Mouse (Mus musculus): Measurements from ENCODE around the gene Fam161a. TPM values are rescaled to one million over a fixed set of nuclear protein-coding genes. Genes with fewer than 3 reads are reported as not detected.

The Fam161a gene
- polyA plus RNA-seq, 1 experiment: 0.41 TPM

GRCm38 (mm10) chr11:22979221-22979620 lies 28.1 kb upstream of the Fam161a start:
- DNase-seq (ENCODE audit: low read depth in 1 of 2, low spot score in 2 of 2): no peak
- Histone ChIP-seq H3K27me3 (ENCODE audit: control insufficient read depth, insufficient read depth, low read length) (no peaks in the 10 kb centered on the region), H3K4me3 (ENCODE audit: extremely low read depth, insufficient read depth, insufficient read length) (no peak overlapping the region), H3K36me3 (ENCODE audit: control insufficient read depth, insufficient read depth, low read length) (peaks cover 2% of the 10 kb centered on the region; the same call in 1 of the 2 replicates), H3K4me1 (ENCODE audit: control insufficient read depth, insufficient read depth, insufficient read length) (peaks cover 7% of the 10 kb centered on the region; the same call in 1 of the 2 replicates), H3K27ac (ENCODE audit: insufficient read depth, low read length) (no peak overlapping the region)
- WGBS: 77% methylated on average over 1 of the region's 1 CpGs
- TF ChIP-seq POLR2A (IDR thresholded peaks at IDR 0.05; ENCODE audit: low read depth, low read length): no peak
- TF ChIP-seq CTCF (IDR thresholded peaks at IDR 0.05; ENCODE audit: extremely low read depth, insufficient read depth, insufficient read length, insufficient replicate concordance): no peak

GRCm38 (mm10) chr11:22981041-22981440 lies 26.3 kb upstream of the Fam161a start:
- WGBS: 30% methylated on average over 4 of the region's 4 CpGs

GRCm38 (mm10) chr11:22981543-22981950 lies 25.8 kb upstream of the Fam161a start:
- no peak for DNase-seq (ENCODE audit: low read depth in 1 of 2, low spot score in 2 of 2)
- Histone ChIP-seq H3K36me3 (ENCODE audit: control insufficient read depth, insufficient read depth, low read length) (peaks cover 2% of the 10 kb centered on the region; the same call in 1 of the 2 replicates), H3K4me3 (ENCODE audit: extremely low read depth, insufficient read depth, insufficient read length) (peak overlapping the region; percentile 95), H3K27me3 (ENCODE audit: control insufficient read depth, insufficient read depth, low read length) (no peaks in the 10 kb centered on the region), H3K27ac (ENCODE audit: insufficient read depth, low read length) (peak overlapping the region; percentile 96), H3K4me1 (ENCODE audit: control insufficient read depth, insufficient read depth, insufficient read length) (peaks cover 5% of the 10 kb centered on the region; the same call in 1 of the 2 replicates)
- 4% methylated on average over 12 of the region's 12 CpGs for WGBS
- TF ChIP-seq CTCF (IDR thresholded peaks at IDR 0.05; ENCODE audit: extremely low read depth, insufficient read depth, insufficient read length, insufficient replicate concordance) (no peak), POLR2A (IDR thresholded peaks at IDR 0.05; ENCODE audit: low read depth, low read length) (no peak)

More at GRCm38 (mm10) chr11:22981041-22981440, 26.3 kb upstream of the Fam161a start:
- Histone ChIP-seq H3K4me3 (ENCODE audit: extremely low read depth, insufficient read depth, insufficient read length) (no peak overlapping the region), H3K27me3 (ENCODE audit: control insufficient read depth, insufficient read depth, low read length) (no peaks in the 10 kb centered on the region), H3K36me3 (ENCODE audit: control insufficient read depth, insufficient read depth, low read length) (peaks cover 2% of the 10 kb centered on the region; the same call in 1 of the 2 replicates), H3K4me1 (ENCODE audit: control insufficient read depth, insufficient read depth, insufficient read length) (peaks cover 5% of the 10 kb centered on the region; the same call in 1 of the 2 replicates), H3K27ac (ENCODE audit: insufficient read depth, low read length) (no peak overlapping the region)
- no peak for DNase-seq (ENCODE audit: low read depth in 1 of 2, low spot score in 2 of 2)
- TF ChIP-seq CTCF (IDR thresholded peaks at IDR 0.05; ENCODE audit: extremely low read depth, insufficient read depth, insufficient read length, insufficient replicate concordance): no peak
- TF ChIP-seq POLR2A (IDR thresholded peaks at IDR 0.05; ENCODE audit: low read depth, low read length): no peak

- H3K4me1 ChIP-seq (ENCODE audit: control insufficient read depth, insufficient read depth, insufficient read length): peaks cover 5% of the 10 kb centered on the region; the same call in 1 of the 2 replicates
- peak within 1 kb of the TSS; percentile 95 for H3K4me3 ChIP-seq (ENCODE audit: extremely low read depth, insufficient read depth, insufficient read length)
- DNase-seq (ENCODE audit: low read depth in 1 of 2, low spot score in 2 of 2): peak; percentile 89 to 96
- WGBS: 3% methylated on average over 42 of the region's 42 CpGs
- H3K36me3 ChIP-seq (ENCODE audit: control insufficient read depth, insufficient read depth, low read length): peaks cover 2% of the 10 kb centered on the region; the same call in 1 of the 2 replicates
- no peaks in the 10 kb centered on the region for H3K27me3 ChIP-seq (ENCODE audit: control insufficient read depth, insufficient read depth, low read length)
- TF ChIP-seq POLR2A (IDR thresholded peaks at IDR 0.05; ENCODE audit: low read depth, low read length) (peak; percentile 49), CTCF (IDR thresholded peaks at IDR 0.05; ENCODE audit: extremely low read depth, insufficient read depth, insufficient read length, insufficient replicate concordance) (peak; percentile 69)
- H3K27ac ChIP-seq (ENCODE audit: insufficient read depth, low read length): peak within 1 kb of the TSS; percentile 96
These were observed 25.2 kb upstream of the Fam161a start, which contains the start of the genes Gm28048 and Commd1 for GRCm38 (mm10) chr11:22981984-22982757. Gene Gm28048 (minus strand): TSS chr11:22982090. Gene Commd1 (minus strand): TSS chr11:22982382.

GRCm38 (mm10) chr11:22982846-22983245 lies 24.5 kb upstream of the Fam161a start:
- no peak for DNase-seq (ENCODE audit: low read depth in 1 of 2, low spot score in 2 of 2)
- Histone ChIP-seq H3K27me3 (ENCODE audit: control insufficient read depth, insufficient read depth, low read length) (no peaks in the 10 kb centered on the region), H3K4me1 (ENCODE audit: control insufficient read depth, insufficient read depth, insufficient read length) (peaks cover 5% of the 10 kb centered on the region; the same call in 1 of the 2 replicates), H3K36me3 (ENCODE audit: control insufficient read depth, insufficient read depth, low read length) (0 out of 2 replicates have a peak, but pooled peaks cover 2% of the 10 kb centered on the region), H3K4me3 (ENCODE audit: extremely low read depth, insufficient read depth, insufficient read length) (no peak overlapping the region), H3K27ac (ENCODE audit: insufficient read depth, low read length) (no peak overlapping the region)
- 89% methylated on average over 6 of the region's 6 CpGs for WGBS
- TF ChIP-seq POLR2A (IDR thresholded peaks at IDR 0.05; ENCODE audit: low read depth, low read length) (no peak), CTCF (IDR thresholded peaks at IDR 0.05; ENCODE audit: extremely low read depth, insufficient read depth, insufficient read length, insufficient replicate concordance) (no peak)

- DNase-seq (ENCODE audit: low read depth in 1 of 2, low spot score in 2 of 2): no peak
- no peaks in the 10 kb centered on the region for H3K27me3 ChIP-seq (ENCODE audit: control insufficient read depth, insufficient read depth, low read length)
- peaks cover 5% of the 10 kb centered on the region; the same call in 1 of the 2 replicates for H3K4me1 ChIP-seq (ENCODE audit: control insufficient read depth, insufficient read depth, insufficient read length)
- TF ChIP-seq POLR2A (IDR thresholded peaks at IDR 0.05; ENCODE audit: low read depth, low read length) (no peak), CTCF (IDR thresholded peaks at IDR 0.05; ENCODE audit: extremely low read depth, insufficient read depth, insufficient read length, insufficient replicate concordance) (no peak)
- no peak overlapping the region for H3K27ac ChIP-seq (ENCODE audit: insufficient read depth, low read length)
- no peaks in the 10 kb centered on the region for H3K36me3 ChIP-seq (ENCODE audit: control insufficient read depth, insufficient read depth, low read length)
- WGBS: 86% methylated on average over 3 of the region's 3 CpGs
- H3K4me3 ChIP-seq (ENCODE audit: extremely low read depth, insufficient read depth, insufficient read length): no peak overlapping the region
These were observed 21.8 kb upstream of the Fam161a start for GRCm38 (mm10) chr11:22985510-22985909.

Measured in spleen, adult 2 months (tissue).